Mouse (Mus musculus): ENCODE data around the gene Tacc2. TPM values are rescaled to one million over a fixed set of nuclear protein-coding genes. Genes with fewer than 3 reads are reported as not detected.

Tacc2 gene
- polyA plus RNA-seq, 1 experiment from 2014 or later: 53.5 TPM

DNA sequence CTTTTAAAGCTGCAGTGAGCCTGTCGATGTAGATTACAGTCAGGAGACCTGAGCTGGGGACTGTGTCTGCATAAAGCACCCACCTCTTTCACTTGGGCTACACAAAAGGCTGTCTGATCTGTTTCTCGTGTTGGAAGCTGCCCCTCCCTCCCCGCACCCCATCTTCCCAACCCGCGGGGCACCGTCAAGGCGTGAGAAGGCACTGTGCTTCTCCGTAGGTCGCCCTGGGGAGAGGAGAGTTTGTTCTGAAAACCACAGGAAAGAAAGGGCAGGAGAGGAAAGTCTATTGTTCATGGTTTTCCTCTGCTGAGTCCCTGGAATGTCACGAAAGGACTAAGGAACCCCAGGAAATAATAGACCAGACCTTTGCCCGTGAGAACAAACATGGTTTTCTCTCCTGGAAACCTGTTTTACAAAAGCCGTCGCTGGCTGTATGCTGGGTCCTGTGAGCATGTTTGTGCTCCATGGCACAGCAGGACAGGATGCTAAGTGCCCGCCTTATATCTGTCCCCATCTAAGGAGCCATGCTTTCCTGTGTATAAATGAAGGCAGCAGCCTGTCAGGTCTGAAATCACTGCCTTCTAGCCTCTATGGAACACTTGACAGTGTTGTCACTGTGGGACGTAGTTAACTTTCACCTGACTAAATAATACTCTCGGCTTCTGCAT, 142.8 kb downstream of the Tacc2 start:
- no peak overlapping the region for H3K4me3 ChIP-seq
- no peak overlapping the region for H3K9ac ChIP-seq (replicated peaks)
- ATAC-seq (replicated peaks): 0 out of 2 replicates have a peak, but pooled peaks have one; percentile 46
- peaks cover 19% of the 10 kb centered on the region for H3K36me3 ChIP-seq
- 9% methylated on average over 16 of the region's 16 CpGs for WGBS
- H3K9me3 ChIP-seq: no peaks in the 10 kb centered on the region
- no peak overlapping the region for H3K4me2 ChIP-seq (replicated peaks)
- peak overlapping the region; percentile 10 for H3K27ac ChIP-seq (replicated peaks)
- H3K27me3 ChIP-seq: no peaks in the 10 kb centered on the region
- peaks cover 26% of the 10 kb centered on the region for H3K4me1 ChIP-seq

GRCm38 (mm10) chr7:130720646-130721335, 143.6 kb downstream of the Tacc2 start:
- Histone ChIP-seq H3K27ac (replicated peaks) (peak overlapping the region; percentile 10), H3K4me1 (peaks cover 22% of the 10 kb centered on the region), H3K9me3 (no peaks in the 10 kb centered on the region), H3K27me3 (no peaks in the 10 kb centered on the region), H3K4me2 (replicated peaks) (no peak overlapping the region), H3K36me3 (peaks cover 19% of the 10 kb centered on the region), H3K9ac (replicated peaks) (no peak overlapping the region), H3K4me3 (no peak overlapping the region)
- 54% methylated on average over 9 of the region's 9 CpGs for WGBS
- ATAC-seq (replicated peaks): no peak

- H3K4me1 ChIP-seq: peaks cover 6% of the 10 kb centered on the region
- whole genome bisulfite sequencing: 79% methylated on average over 3 of the region's 3 CpGs
- no peak for ATAC-seq (replicated peaks)
- H3K9ac ChIP-seq (replicated peaks): no peak overlapping the region
- no peak overlapping the region for H3K4me3 ChIP-seq
- H3K27ac ChIP-seq (replicated peaks): peak overlapping the region; percentile 41; the same call in 1 of the 2 replicates
- H3K4me2 ChIP-seq (replicated peaks): no peak overlapping the region
- no peaks in the 10 kb centered on the region for H3K27me3 ChIP-seq
- H3K36me3 ChIP-seq: peaks cover 22% of the 10 kb centered on the region
- no peaks in the 10 kb centered on the region for H3K9me3 ChIP-seq
Measured at GRCm38 (mm10) chr7:130726185-130726584, 148.9 kb downstream of the Tacc2 start.

DNA sequence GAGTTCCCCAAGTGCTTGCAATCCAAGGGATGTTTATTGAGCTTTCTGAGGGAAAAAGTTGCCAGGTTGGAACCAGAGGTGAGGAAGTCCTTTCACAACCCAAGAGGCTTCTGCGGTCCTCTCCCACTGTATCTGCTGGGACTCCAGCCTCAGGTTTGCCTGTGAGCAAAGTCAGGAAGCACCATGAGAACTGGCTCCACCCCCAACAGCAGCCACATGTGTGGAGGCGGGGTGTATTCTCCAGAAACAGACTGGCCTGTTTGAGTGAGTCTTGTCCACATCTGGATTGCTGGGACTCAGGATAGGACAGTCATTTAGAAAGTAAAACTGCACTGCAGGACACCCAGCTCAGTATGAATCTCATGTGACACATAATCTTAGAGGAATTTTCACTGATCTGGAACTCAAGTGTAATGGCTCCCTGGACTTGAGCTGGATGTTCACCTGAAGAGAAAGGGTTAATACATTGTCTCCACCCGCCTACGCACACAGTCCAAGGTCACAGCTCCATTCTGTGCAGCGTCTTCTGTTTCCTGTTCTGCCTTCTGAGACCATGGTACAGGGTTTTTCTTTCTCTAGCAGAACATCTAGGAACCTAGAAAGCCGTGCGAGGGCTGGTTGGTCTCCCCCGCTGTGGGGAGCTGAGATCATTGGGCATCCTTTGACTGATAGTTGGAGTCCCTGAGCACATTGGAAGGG, 149.6 kb downstream of the Tacc2 start:
- Histone ChIP-seq H3K27me3 (no peaks in the 10 kb centered on the region), H3K4me1 (peaks cover 13% of the 10 kb centered on the region), H3K36me3 (peaks cover 22% of the 10 kb centered on the region), H3K27ac (replicated peaks) (no peak overlapping the region), H3K4me3 (no peak overlapping the region), H3K9ac (replicated peaks) (no peak overlapping the region), H3K9me3 (no peaks in the 10 kb centered on the region), H3K4me2 (replicated peaks) (no peak overlapping the region)
- WGBS: 72% methylated on average over 8 of the region's 8 CpGs
- ATAC-seq (replicated peaks): no peak

GRCm38 (mm10) chr7:130727560-130727959, 150.3 kb downstream of the Tacc2 start:
- Histone ChIP-seq H3K36me3 (peaks cover 22% of the 10 kb centered on the region), H3K4me2 (replicated peaks) (no peak overlapping the region), H3K4me3 (no peak overlapping the region), H3K4me1 (peaks cover 20% of the 10 kb centered on the region), H3K27ac (replicated peaks) (no peak overlapping the region), H3K9me3 (no peaks in the 10 kb centered on the region), H3K27me3 (no peaks in the 10 kb centered on the region), H3K9ac (replicated peaks) (no peak overlapping the region)
- 93% methylated on average over 4 of the region's 4 CpGs for WGBS
- no peak for ATAC-seq (replicated peaks)

- Histone ChIP-seq H3K9me3 (no peaks in the 10 kb centered on the region), H3K4me2 (replicated peaks) (no peak overlapping the region), H3K27me3 (no peaks in the 10 kb centered on the region), H3K9ac (replicated peaks) (no peak overlapping the region), H3K36me3 (peaks cover 45% of the 10 kb centered on the region), H3K27ac (replicated peaks) (peak overlapping the region; percentile 61), H3K4me3 (no peak overlapping the region), H3K4me1 (peaks cover 26% of the 10 kb centered on the region)
- 56% methylated on average over 7 of the region's 7 CpGs for WGBS
- no peak; the same call in 1 of the 2 replicates for ATAC-seq (replicated peaks)
Measured at GRCm38 (mm10) chr7:130731792-130732191, 154.6 kb downstream of the Tacc2 start.

- peaks cover 26% of the 10 kb centered on the region for H3K4me1 ChIP-seq
Measured at GRCm38 (mm10) chr7:130732908-130733307, 155.7 kb downstream of the Tacc2 start.

GRCm38 (mm10) chr7:130733423-130733822, 156.2 kb downstream of the Tacc2 start:
- H3K4me3 ChIP-seq: no peak overlapping the region
- H3K27me3 ChIP-seq: no peaks in the 10 kb centered on the region
- 0 out of 2 replicates have a peak, but pooled peaks have one; percentile 21 for ATAC-seq (replicated peaks)
- peaks cover 26% of the 10 kb centered on the region for H3K4me1 ChIP-seq
- WGBS: 88% methylated on average over 8 of the region's 8 CpGs
- H3K27ac ChIP-seq (replicated peaks): peak overlapping the region; percentile 60
- H3K9me3 ChIP-seq: no peaks in the 10 kb centered on the region
- H3K4me2 ChIP-seq (replicated peaks): no peak overlapping the region
- peaks cover 61% of the 10 kb centered on the region for H3K36me3 ChIP-seq
- no peak overlapping the region for H3K9ac ChIP-seq (replicated peaks)

More at GRCm38 (mm10) chr7:130732908-130733307, 155.7 kb downstream of the Tacc2 start:
- ATAC-seq (replicated peaks): no peak
- H3K4me2 ChIP-seq (replicated peaks): no peak overlapping the region
- peaks cover 57% of the 10 kb centered on the region for H3K36me3 ChIP-seq
- no peak overlapping the region for H3K4me3 ChIP-seq
- H3K9ac ChIP-seq (replicated peaks): no peak overlapping the region
- H3K9me3 ChIP-seq: no peaks in the 10 kb centered on the region
- WGBS: 9% methylated on average over 6 of the region's 6 CpGs
- no peaks in the 10 kb centered on the region for H3K27me3 ChIP-seq
- peak overlapping the region; percentile 60 for H3K27ac ChIP-seq (replicated peaks)

DNA sequence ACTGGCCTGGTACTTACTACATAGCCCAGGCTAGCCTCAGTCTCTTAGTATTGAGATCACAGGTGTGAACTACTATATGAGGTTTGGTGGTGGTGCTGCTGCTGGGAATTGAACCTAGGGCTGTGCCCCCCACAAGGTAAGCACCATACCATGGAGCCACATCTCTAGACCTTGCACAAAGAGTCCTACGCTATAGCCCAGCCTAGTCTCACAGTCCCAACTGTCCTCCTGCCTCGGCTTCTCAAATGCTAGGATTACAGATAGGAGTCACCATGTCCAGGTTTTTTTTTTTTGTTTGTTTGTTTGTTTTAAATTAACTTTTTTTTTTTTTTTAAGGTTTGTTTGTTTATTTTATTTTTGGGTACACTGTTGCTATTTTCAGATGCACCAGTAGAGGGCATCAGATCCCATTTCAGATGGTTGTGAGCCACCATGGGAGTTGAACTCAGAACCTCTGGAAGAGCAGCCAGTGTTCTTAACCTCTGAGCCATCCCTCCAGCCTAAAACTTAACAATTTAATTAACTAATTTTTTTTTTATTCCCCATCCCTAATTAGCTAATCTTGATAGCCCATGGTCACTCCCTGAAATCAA, 157.1 kb downstream of the Tacc2 start:
- Histone ChIP-seq H3K27me3 (no peaks in the 10 kb centered on the region), H3K9ac (replicated peaks) (no peak overlapping the region), H3K4me1 (peaks cover 26% of the 10 kb centered on the region), H3K36me3 (peaks cover 58% of the 10 kb centered on the region), H3K4me3 (no peak overlapping the region), H3K9me3 (no peaks in the 10 kb centered on the region), H3K27ac (replicated peaks) (no peak overlapping the region), H3K4me2 (replicated peaks) (no peak overlapping the region)
- 97% methylated on average over 2 of the region's 2 CpGs for WGBS
- ATAC-seq (replicated peaks): no peak

DNA sequence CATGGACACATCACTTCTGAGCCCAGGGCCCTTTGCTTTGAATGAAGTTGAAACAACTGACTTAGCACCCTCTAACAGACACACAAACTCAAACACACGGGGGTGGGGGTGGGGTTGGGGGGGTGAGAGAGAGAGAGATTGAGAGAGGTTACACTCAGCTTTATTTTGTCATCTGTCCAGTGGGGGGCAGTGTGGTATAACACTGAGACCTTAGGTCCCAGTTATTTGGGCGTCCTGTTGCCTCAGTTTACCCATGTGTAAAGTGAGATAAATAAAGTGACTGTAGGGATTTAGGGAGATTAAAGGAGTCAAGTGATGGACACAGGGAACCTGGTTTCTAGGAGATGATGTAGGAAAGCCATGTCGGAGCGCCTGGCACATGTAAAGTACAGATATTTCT, 163.9 kb downstream of the Tacc2 start:
- peaks cover 83% of the 10 kb centered on the region for H3K36me3 ChIP-seq
- ATAC-seq (replicated peaks): no peak
- no peak overlapping the region for H3K27ac ChIP-seq (replicated peaks)

GRCm38 (mm10) chr7:130743239-130744025, 166.2 kb downstream of the Tacc2 start:
- no peak for ATAC-seq (replicated peaks)
- 86% methylated on average over 9 of the region's 9 CpGs for WGBS
- peaks cover 65% of the 10 kb centered on the region for H3K36me3 ChIP-seq

More for the DNA sequence above, 163.9 kb downstream of the Tacc2 start:
- Histone ChIP-seq H3K4me2 (replicated peaks) (no peak overlapping the region), H3K9me3 (no peaks in the 10 kb centered on the region), H3K4me1 (no peaks in the 10 kb centered on the region), H3K27me3 (no peaks in the 10 kb centered on the region), H3K4me3 (no peak overlapping the region), H3K9ac (replicated peaks) (no peak overlapping the region)
- 80% methylated on average over 4 of the region's 4 CpGs for WGBS

More at GRCm38 (mm10) chr7:130743239-130744025, 166.2 kb downstream of the Tacc2 start:
- H3K9ac ChIP-seq (replicated peaks): no peak overlapping the region
- H3K27ac ChIP-seq (replicated peaks): no peak overlapping the region
- no peaks in the 10 kb centered on the region for H3K27me3 ChIP-seq
- H3K4me3 ChIP-seq: no peak overlapping the region
- H3K9me3 ChIP-seq: no peaks in the 10 kb centered on the region
- H3K4me2 ChIP-seq (replicated peaks): no peak overlapping the region
- H3K4me1 ChIP-seq: no peaks in the 10 kb centered on the region

Measured in forebrain, embryonic 15.5 days (tissue).